Mouse (Mus musculus) stomach, postnatal 0 days (tissue): ENCODE measurements at regions not wholly inside any gene's neighbourhood (a gene's known extent, or its start where the extent isn't known, plus 50 kb on each side); places are given as distances from the start of the nearest gene placed in this dataset.
A peak's percentile ranks its signal among the peaks of the same experiment; 100 is the strongest.

Source experiments
- ATAC-seq: fragments of 200-750 bp; cut with Nextera tagmentation; 2 replicates; pipeline ENCODE4 v1.8.0; 2017; ENCODE audit not compliant: low FRiP score, low TSS enrichment
- DNase-seq: peaks from one replicate; pipeline ENCODE4 v3.0.0-alpha.2; 2016; ENCODE audit warnings: low spot score
- H3K27ac ChIP-seq: fragments of 300-500 bp; sonication (generic); replicated peaks from 2 replicates; pipeline ENCODE4 v1.5.1; 2014; ENCODE audit warnings: mild to moderate bottlenecking, control low read depth
- H3K27me3 ChIP-seq: fragments of 300-500 bp; sonication (generic); 2 replicates; pipeline ENCODE4 v1.6.1; 2014; ENCODE audit warnings: low read length; ENCODE audit not compliant: control insufficient read depth, insufficient read depth
- H3K36me3 ChIP-seq: fragments of 300-500 bp; sonication (generic); 2 replicates; pipeline ENCODE4 v1.6.1; 2014; ENCODE audit warnings: low read length, mixed read lengths; ENCODE audit not compliant: control insufficient read depth, insufficient read depth
- H3K4me1 ChIP-seq: fragments of 300-500 bp; sonication (generic); replicated peaks from 2 replicates; pipeline ENCODE4 v1.6.1; 2014; ENCODE audit warnings: antibody characterized with exemption; ENCODE audit not compliant: control insufficient read depth, insufficient read depth
- H3K4me2 ChIP-seq: fragments of 300-500 bp; sonication (generic); replicated peaks from 2 replicates; pipeline ENCODE4 v1.6.1; 2014; ENCODE audit warnings: low read depth, mild to moderate bottlenecking, control low read depth, moderate library complexity
- H3K4me3 ChIP-seq: fragments of 300-500 bp; sonication (generic); 2 replicates; pipeline ENCODE4 v1.5.1; 2014; ENCODE audit warnings: low read depth, low read length, control low read depth
- H3K9ac ChIP-seq: fragments of 300-500 bp; sonication (generic); 2 replicates; pipeline ENCODE4 v1.6.1; 2014; ENCODE audit warnings: mild to moderate bottlenecking, low read length, control low read depth, mixed read lengths
- H3K9me3 ChIP-seq: fragments of 300-500 bp; sonication (generic); 2 replicates; pipeline ENCODE4 v1.6.1; 2016; ENCODE audit warnings: low read length; ENCODE audit not compliant: control insufficient read depth
- CTCF ChIP-seq: IDR thresholded peaks from 2 replicates; pipeline ENCODE4 v1.5.1; 2016; ENCODE audit warnings: antibody characterized with exemption, low read depth, mild to moderate bottlenecking, moderate library complexity
- EP300 ChIP-seq: optimal IDR thresholded peaks from 2 replicates; pipeline ENCODE3; 2016; ENCODE audit warnings: antibody characterized with exemption
- WGBS: fragments of 180-500 bp; shearing (Covaris S2); extraction: QIAGEN DNeasy Blood & Tissue Kit; methylation state at CpG from one replicate; pipeline ENCODE4 v1.1.7; 2014; 5-methylcytosine and 5-hydroxymethylcytosine counted together

- Histone ChIP-seq H3K4me3 (no peak overlapping the region), H3K4me2 (no peak overlapping the region), H3K36me3 (no peaks in the 10 kb centered on the region), H3K4me1 (no peaks in the 10 kb centered on the region), H3K27me3 (no peaks in the 10 kb centered on the region), H3K9ac (no peak overlapping the region), H3K27ac (no peak overlapping the region), H3K9me3 (no peaks in the 10 kb centered on the region)
- WGBS: 83% methylated on average over 6 of the region's 6 CpGs
- TF ChIP-seq EP300 (no peak), CTCF (no peak)
- no peak for ATAC-seq
- no peak for DNase-seq
Observed at GRCm38 (mm10) chr1:119202456-119202855, 149.0 kb upstream of the Gli2 start.

GRCm38 (mm10) chr1:119197415-119197700 lies 143.9 kb upstream of the Gli2 start:
- TF ChIP-seq EP300 (no peak), CTCF (no peak)
- ATAC-seq (no peak), DNase-seq (peak; percentile 46)
- Histone ChIP-seq H3K36me3 (no peaks in the 10 kb centered on the region), H3K4me2 (no peak overlapping the region), H3K4me1 (no peaks in the 10 kb centered on the region), H3K4me3 (no peak overlapping the region), H3K27me3 (no peaks in the 10 kb centered on the region), H3K9me3 (no peaks in the 10 kb centered on the region), H3K9ac (no peak overlapping the region), H3K27ac (no peak overlapping the region)
- WGBS: 56% methylated on average over 7 of the region's 7 CpGs

GRCm38 (mm10) chr1:119196674-119197414 lies 143.4 kb upstream of the Gli2 start:
- Histone ChIP-seq H3K4me3 (no peak overlapping the region), H3K4me1 (no peaks in the 10 kb centered on the region), H3K27me3 (no peaks in the 10 kb centered on the region), H3K36me3 (no peaks in the 10 kb centered on the region), H3K27ac (no peak overlapping the region), H3K9ac (no peak overlapping the region), H3K9me3 (no peaks in the 10 kb centered on the region), H3K4me2 (no peak overlapping the region)
- DNase-seq (peak; percentile 45), ATAC-seq (no peak)
- WGBS: 40% methylated on average over 12 of the region's 13 CpGs
- no peak for TF ChIP-seq EP300
- no peak for TF ChIP-seq CTCF

- Histone ChIP-seq H3K4me2 (no peak overlapping the region), H3K9me3 (no peaks in the 10 kb centered on the region), H3K27me3 (no peaks in the 10 kb centered on the region), H3K36me3 (no peaks in the 10 kb centered on the region), H3K27ac (no peak overlapping the region), H3K4me1 (no peaks in the 10 kb centered on the region), H3K9ac (no peak overlapping the region), H3K4me3 (no peak overlapping the region)
- no peak for TF ChIP-seq CTCF
- no peak for TF ChIP-seq EP300
- 34% methylated on average over 6 of the region's 6 CpGs for WGBS
- ATAC-seq (no peak), DNase-seq (no peak)
Observed at GRCm38 (mm10) chr1:119194533-119194932, 141.1 kb upstream of the Gli2 start.

- Histone ChIP-seq H3K27ac (no peak overlapping the region), H3K4me1 (no peaks in the 10 kb centered on the region), H3K27me3 (no peaks in the 10 kb centered on the region), H3K4me3 (no peak overlapping the region), H3K9me3 (no peaks in the 10 kb centered on the region), H3K4me2 (no peak overlapping the region), H3K36me3 (no peaks in the 10 kb centered on the region), H3K9ac (no peak overlapping the region)
- WGBS: 78% methylated on average over 2 of the region's 2 CpGs
- ATAC-seq: no peak
- TF ChIP-seq CTCF: no peak
- TF ChIP-seq EP300: no peak
- no peak for DNase-seq
Observed at GRCm38 (mm10) chr1:119191177-119191576, 137.8 kb upstream of the Gli2 start.

- WGBS: 3% methylated on average over 23 of the region's 23 CpGs
Observed at GRCm38 (mm10) chr1:119189461-119190066, 136.1 kb upstream of the Gli2 start.

More at GRCm38 (mm10) chr1:119189461-119190066, 136.1 kb upstream of the Gli2 start:
- Histone ChIP-seq H3K27ac (no peak overlapping the region), H3K4me1 (no peaks in the 10 kb centered on the region), H3K4me3 (peak overlapping the region; percentile 3; the same call in 1 of the 2 replicates), H3K36me3 (no peaks in the 10 kb centered on the region), H3K9ac (no peak overlapping the region), H3K9me3 (no peaks in the 10 kb centered on the region), H3K27me3 (no peaks in the 10 kb centered on the region), H3K4me2 (peak overlapping the region; percentile 43)
- ATAC-seq (no peak), DNase-seq (peak; percentile 35)
- TF ChIP-seq EP300 (no peak), CTCF (no peak)
